Mouse (Mus musculus): ENCODE results near the gene Lrrc58. TPM values are rescaled to one million over a fixed set of nuclear protein-coding genes. Genes with fewer than 3 reads are reported as not detected.
A peak's percentile ranks its signal among the peaks of the same experiment; 100 is the strongest.

Lrrc58 gene
- total RNA-seq, 2 experiments from 2014 or later = 102 to 104 TPM

- DNase-seq (ENCODE audit: extremely low spot score in 1 of 2, low spot score in 1 of 2) = peak in 1 of 2 experiments; percentile 25
These were observed 599 bp downstream of the Lrrc58 start for GRCm38 (mm10) chr16:37868506-37869469.

GRCm38 (mm10) chr16:37869470-37870231 is 1.5 kb downstream of the Lrrc58 start:
- DNase-seq (ENCODE audit: extremely low spot score in 1 of 2, low spot score in 1 of 2) = no peak

DNA sequence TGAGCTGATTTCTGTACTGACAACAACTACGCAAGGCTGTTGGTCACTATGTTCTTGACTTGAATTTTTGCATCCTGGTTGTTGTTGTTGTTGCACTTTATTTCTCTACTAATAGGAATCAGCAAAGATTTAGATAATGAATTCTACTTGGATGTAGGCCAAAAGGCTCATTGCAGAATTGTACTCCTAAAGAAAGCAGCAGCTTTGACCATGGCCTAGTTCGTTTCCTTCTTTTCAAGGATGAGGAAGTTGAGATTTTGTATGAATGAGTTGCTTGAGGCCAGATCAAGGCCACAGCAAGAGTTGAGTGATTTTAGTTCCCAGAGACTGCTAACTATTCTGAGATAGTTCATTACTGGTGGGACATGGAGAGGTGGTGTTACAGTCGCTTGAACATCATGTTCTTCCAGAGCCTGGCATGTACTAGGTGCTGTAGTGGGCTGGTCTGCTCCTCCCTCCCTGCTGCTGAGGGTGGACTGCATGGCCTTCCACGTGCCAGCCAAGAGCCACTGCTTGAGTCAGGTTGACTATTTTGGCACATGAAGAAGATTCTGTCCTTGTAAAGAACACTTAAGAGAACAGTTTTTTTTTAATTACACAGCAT is 3.0 kb downstream of the Lrrc58 start:
- no peak for DNase-seq (ENCODE audit: extremely low spot score in 1 of 2, low spot score in 1 of 2)

GRCm38 (mm10) chr16:37874501-37875235 is 6.5 kb downstream of the Lrrc58 start:
- DNase-seq (ENCODE audit: extremely low spot score in 1 of 2, low spot score in 1 of 2) = no peak

GRCm38 (mm10) chr16:37877406-37877805 is 9.2 kb downstream of the Lrrc58 start:
- no peak for DNase-seq (ENCODE audit: extremely low spot score in 1 of 2, low spot score in 1 of 2)

DNA sequence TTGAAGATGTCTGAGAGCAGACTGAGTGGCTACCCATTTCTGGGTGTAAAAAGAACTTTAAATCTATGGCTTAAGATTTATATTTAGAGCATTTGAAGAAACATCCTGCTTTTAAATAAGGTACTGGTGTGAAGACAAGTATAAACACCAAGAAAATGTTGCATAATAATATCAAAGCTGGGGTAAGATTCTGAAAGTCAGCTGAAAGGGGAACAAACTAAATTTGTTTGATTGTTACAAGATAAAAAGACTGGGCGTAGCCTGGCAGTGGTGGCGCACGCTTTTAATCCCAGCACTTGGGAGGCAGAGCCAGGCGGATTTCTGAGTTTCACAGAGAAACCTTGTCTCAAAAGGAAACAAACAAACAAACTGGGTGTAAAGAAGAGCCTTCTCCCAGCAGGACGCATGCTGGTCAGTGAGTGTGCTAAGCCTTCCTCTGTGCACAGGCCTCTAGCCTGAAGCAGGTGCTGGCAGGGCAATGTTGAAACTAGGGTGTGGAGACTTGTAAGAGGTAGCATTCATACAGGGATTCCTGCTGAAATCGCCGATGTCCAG is 10.8 kb downstream of the Lrrc58 start:
- no peak for DNase-seq (ENCODE audit: extremely low spot score in 1 of 2, low spot score in 1 of 2)

DNA sequence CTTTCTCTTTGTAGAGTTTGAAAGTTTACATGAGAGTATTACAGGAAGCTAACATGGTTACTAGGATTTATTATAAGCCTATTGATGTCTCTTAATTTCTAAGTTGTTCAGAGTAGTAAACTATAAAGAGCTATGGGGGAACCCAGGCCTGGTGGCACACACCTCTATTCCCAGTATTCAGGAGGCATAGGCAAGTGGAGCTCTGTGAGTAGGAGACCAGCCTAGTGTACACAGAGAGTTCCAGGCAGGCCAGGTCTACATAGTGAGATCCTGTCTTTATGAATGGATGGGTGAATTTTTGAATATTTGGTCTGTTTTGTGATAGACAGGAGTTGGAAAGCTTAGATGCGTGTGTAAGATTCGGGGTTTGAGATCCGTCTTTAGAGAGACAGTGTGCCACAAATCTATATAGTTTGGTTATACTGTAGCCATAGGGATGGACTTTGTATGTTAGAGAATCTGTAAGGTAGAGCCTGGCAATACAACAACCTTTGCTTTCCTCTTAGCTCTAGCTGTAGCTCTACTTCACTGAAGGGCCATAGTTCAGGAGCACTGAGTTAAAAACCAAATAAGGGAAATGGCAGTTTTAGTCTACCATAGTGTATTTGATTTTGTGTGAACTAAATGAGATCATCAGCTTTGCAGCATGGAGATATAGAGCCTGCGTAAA is 11.7 kb downstream of the Lrrc58 start:
- no peak for DNase-seq (ENCODE audit: extremely low spot score in 1 of 2, low spot score in 1 of 2)

DNA sequence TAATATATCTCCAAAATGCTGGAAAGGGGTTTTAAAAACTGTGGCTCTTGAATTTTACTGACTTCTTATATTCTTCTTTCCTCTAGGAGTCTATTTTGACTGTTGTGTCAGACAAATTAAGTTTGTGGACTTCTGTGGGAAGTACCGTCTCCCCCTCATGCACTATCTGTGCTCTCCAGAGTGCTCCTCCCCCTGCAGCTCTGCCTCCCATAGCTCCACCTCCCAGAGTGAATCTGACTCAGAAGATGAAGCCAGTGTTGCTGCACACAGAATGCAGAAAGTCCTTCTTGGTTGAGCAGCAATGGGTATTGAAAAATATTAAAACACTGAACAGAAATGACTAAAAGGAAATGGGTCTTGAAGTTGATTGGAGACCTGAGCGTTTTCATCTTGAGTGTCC is 13.0 kb downstream of the Lrrc58 start:
- no peak for DNase-seq (ENCODE audit: extremely low spot score in 1 of 2, low spot score in 1 of 2)

DNA sequence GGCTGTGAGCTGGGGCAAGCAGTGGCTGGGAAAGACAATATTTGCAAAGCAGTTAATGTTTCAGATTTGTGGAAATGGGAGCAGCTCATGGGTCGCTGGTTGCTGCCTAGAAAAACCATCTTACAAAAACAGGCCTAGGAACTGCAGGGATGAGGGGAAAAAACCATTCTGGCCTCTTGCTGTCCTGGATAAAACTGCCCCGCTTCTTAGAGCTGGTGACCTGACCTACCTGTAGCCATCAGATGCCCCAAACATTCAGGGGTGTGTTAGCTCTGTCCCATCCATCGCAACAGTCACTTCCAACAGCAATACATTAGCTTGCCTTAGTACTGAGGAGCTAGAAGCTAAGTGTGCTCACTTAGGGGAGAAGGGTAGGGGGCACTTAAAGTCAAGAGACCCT is 20.8 kb downstream of the Lrrc58 start:
- no peak for DNase-seq (ENCODE audit: extremely low spot score in 1 of 2, low spot score in 1 of 2)

- no peak for DNase-seq (ENCODE audit: extremely low spot score in 1 of 2, low spot score in 1 of 2)
These were observed 24.5 kb downstream of the Lrrc58 start for GRCm38 (mm10) chr16:37892667-37893066.

DNA sequence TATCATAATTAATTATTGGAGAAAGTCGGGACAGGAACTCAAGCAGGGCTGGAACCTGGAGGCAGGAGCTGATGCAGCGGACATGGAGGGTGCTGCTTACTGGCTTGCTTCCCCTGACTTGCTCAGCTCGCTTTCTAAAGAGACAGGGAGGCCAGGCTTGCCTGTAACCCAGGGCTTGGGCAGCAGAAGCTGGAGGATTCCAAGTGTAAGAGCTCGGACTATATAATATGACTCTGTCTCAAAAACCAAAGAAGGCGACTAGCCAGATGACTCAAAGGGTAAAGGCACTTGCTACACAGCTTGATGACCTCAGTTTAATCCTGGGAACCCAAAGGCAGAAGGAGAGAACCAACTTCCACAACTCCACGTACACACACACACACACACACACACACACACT is 25.2 kb downstream of the Lrrc58 start:
- DNase-seq (ENCODE audit: extremely low spot score in 1 of 2, low spot score in 1 of 2) = no peak

DNA sequence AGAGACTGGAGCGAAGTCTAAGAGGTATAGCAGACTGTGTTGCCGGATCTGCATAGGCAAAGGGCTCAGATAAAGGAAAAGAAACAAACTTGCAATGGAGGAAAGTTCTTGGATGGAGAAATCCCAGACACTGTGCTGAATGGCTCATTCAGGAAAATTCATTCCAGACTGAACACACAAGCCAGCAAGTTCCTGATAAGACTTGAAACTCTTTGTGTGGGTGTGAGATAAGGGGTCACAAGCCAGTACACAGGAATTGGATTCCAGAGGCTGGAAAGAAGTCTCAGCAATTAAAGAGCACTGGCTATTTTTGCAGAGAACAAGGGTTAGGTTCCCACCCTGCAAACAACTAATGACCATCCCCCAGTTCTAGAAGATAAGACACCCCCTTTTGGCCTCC is 25.8 kb downstream of the Lrrc58 start:
- DNase-seq (ENCODE audit: extremely low spot score in 1 of 2, low spot score in 1 of 2) = no peak

GRCm38 (mm10) chr16:37898790-37899189 is 30.6 kb downstream of the Lrrc58 start:
- DNase-seq (ENCODE audit: extremely low spot score in 1 of 2, low spot score in 1 of 2) = no peak

- no peak for DNase-seq (ENCODE audit: extremely low spot score in 1 of 2, low spot score in 1 of 2)
These were observed 31.2 kb downstream of the Lrrc58 start for GRCm38 (mm10) chr16:37899357-37899756.

GRCm38 (mm10) chr16:37901318-37901717 is 33.1 kb downstream of the Lrrc58 start:
- DNase-seq (ENCODE audit: extremely low spot score in 1 of 2, low spot score in 1 of 2) = no peak

DNA sequence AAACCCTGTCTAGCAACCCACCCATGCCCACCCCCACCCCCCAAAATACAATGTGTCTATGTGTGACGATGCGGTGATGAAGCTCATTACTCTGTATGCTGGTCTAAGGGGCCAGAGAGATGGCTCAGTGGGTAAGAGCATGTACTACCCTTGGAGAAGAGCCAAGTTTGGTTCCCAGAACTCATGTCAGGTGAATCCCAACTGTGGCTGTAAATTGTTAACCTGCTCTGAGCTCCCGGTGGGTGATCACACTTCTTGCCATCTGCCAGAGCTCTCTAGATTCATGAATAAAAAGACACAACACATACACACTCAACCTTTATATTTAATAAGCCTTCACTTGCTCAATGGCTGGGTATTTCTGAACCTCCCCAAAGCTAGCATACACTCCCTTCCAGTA is 38.3 kb downstream of the Lrrc58 start:
- no peak for DNase-seq (ENCODE audit: extremely low spot score in 1 of 2, low spot score in 1 of 2)

GRCm38 (mm10) chr16:37911086-37911485 is 42.9 kb downstream of the Lrrc58 start:
- DNase-seq (ENCODE audit: extremely low spot score in 1 of 2, low spot score in 1 of 2) = no peak

DNA sequence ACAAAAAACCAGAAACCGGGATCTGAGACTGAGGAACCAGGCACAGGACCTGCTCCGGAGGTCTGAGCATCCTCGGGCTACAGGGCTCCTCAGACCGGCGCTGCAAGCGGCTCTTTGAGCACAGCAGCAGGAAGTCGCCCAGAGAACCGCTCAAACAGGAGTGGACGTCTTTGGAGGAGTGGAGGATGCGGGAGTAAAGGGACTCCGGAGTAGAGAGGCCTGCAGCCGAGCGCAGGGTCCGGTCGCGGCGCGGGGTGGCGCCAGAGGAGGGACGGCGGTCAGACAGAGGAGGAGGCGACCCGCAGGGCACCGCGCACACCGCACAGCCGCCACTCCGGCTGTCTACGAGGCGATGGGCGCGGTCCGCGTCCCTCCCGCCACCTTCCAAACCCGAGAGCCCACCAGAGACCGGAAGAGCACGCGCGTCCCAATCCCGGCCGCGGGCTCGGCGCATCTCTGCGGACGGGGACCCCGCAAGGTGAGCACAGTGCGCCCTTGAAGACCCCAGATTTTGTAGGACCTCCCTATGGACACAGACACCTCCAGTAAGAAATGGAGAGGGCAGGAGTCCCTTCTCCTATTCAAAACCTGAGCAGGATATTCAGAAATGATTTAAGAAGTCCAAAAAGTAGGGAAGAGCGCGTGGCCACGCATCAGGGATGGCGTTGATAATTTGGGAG is 48.1 kb downstream of the Lrrc58 start, which contains the start of gene Gpr156:
TSS of gene Gpr156 (plus strand) at position 359 of the 680 bp plus-strand sequence.
- DNase-seq (ENCODE audit: extremely low spot score in 1 of 2, low spot score in 1 of 2) = peak; percentile 25 to 30

- no peak for DNase-seq (ENCODE audit: extremely low spot score in 1 of 2, low spot score in 1 of 2)
These were observed 48.6 kb downstream of the Lrrc58 start for GRCm38 (mm10) chr16:37916818-37917201.
